9 mouse cellular contexts compared by ENCODE assay signal in the genomic region with DNA sequence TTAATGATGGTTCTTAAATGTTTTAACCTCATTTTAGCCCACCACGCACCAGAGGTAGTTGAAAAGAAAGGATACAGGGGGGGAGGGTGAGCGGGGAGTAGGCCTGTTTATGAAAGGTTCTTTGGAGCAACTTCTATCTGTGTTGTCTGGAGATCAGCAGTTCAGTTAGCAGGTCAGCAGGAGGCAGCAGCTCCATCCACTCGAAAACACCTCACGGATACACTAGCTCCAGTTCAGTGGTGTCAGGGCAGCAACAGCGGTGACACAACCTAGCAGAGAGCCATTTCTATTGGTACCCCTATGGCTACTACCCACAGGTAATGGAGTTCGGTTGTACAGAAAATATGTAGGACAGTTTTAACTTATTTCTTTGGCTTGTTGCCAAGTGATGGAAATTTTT. TPM values are rescaled to one million over a fixed set of nuclear protein-coding genes. Genes with fewer than 3 reads are reported as not detected.
DNase-seq lines count a peak whose midpoint lies in the region; ATAC-seq and TF ChIP-seq lines count a peak whose summit lies in the region.
"Had no signal": no experiment of that assay in that cellular context is flagged by ENCODE, and none has a peak within 500 bp of the region (broad histone marks: within the 10 kb centered on the region; RNA-seq: fewer than 3 reads in every experiment).

No protein-coding gene starts in this region.

- WGBS in heart, postnatal 0 days = 26% methylated on average over 6 of the region's 6 CpGs

- H3K4me3 ChIP-seq in heart, postnatal 0 days (ENCODE audit: low read depth, low read length) = no peak overlapping the region
- H3K4me3 ChIP-seq: liver, embryonic 15.5 days had no signal

- H3K4me2 ChIP-seq in heart, postnatal 0 days (ENCODE audit: low read depth, low read length) = no peak overlapping the region
- H3K4me2 ChIP-seq: liver, embryonic 15.5 days had no signal

- TF ChIP-seq CTCF in heart, postnatal 0 days (IDR thresholded peaks at IDR 0.05; ENCODE audit: low read depth) = peak; percentile 63

- H3K36me3 ChIP-seq in heart, postnatal 0 days (replicated peaks; ENCODE audit: control insufficient read depth, insufficient read depth, low read length) = peaks cover 12% of the 10 kb centered on the region; the same call in 1 of the 2 replicates
- H3K36me3 ChIP-seq: liver, embryonic 15.5 days had no signal

- no peaks in the 10 kb centered on the region for H3K27me3 ChIP-seq in heart, postnatal 0 days (ENCODE audit: control insufficient read depth, insufficient read depth, low read length)
- H3K27me3 ChIP-seq: liver, embryonic 15.5 days had no signal

- no peak overlapping the region for H3K27ac ChIP-seq in heart, postnatal 0 days (ENCODE audit: low read depth)
- H3K27ac ChIP-seq: liver, embryonic 15.5 days had no signal

- TF ChIP-seq EP300 in heart, postnatal 0 days (IDR thresholded peaks at IDR 0.05; ENCODE audit: low read depth) = no peak

- DNase-seq in heart, adult 18-20 months = peak; percentile 45 to 64
- DNase-seq in heart, postnatal 25 days (ENCODE audit: low spot score) = no peak
- peak; percentile 54 to 58 for DNase-seq in B cell, adult 2 months
- peak; percentile 53 for DNase-seq in Muller cell, postnatal 12 days (ENCODE audit: inconsistent ontology term)
- peak; percentile 55 for DNase-seq in heart, postnatal 0 days (ENCODE audit: low spot score)
- peak; percentile 46 for DNase-seq in lung, postnatal 14 days
- peak; percentile 60 to 66 for DNase-seq in thymus, postnatal 36 days
- no peak for DNase-seq in frontal cortex, postnatal 14 days (ENCODE audit: low spot score in 2 of 2)

- no peaks in the 10 kb centered on the region for H3K9me3 ChIP-seq in heart, postnatal 0 days (replicated peaks; ENCODE audit: control insufficient read depth, low read length)
- H3K9me3 ChIP-seq: liver, embryonic 15.5 days had no signal

- intact Hi-C loops in heart, postnatal 25 days (cut with DNase I) = loop anchor here (1.0 to 2.0 kb wide), 2 partner anchors 41 to 60 kb away; no protein-coding TSS in a partner anchor

- peaks cover 3% of the 10 kb centered on the region for H3K4me1 ChIP-seq in heart, postnatal 0 days (ENCODE audit: control insufficient read depth, insufficient read depth)

- H3K9ac ChIP-seq in heart, postnatal 0 days (replicated peaks; ENCODE audit: low read depth, low read length) = no peak overlapping the region
- H3K9ac ChIP-seq: liver, embryonic 15.5 days had no signal

- ATAC-seq in heart, postnatal 0 days (ENCODE audit: insufficient read depth, low read depth) = peak; percentile 70; the same call in 1 of the 2 replicates

RNA-seq across cellular contexts. Expression of gene Zfp213, which starts 6.0 kb away (rescaled TPM):
- total RNA-seq in heart, adult 18-20 months (2021) = 1 to 10 TPM; 6.2 to 7.3 TPM
- 1 to 10 TPM; 4.7 to 6.2 TPM for total RNA-seq in heart, postnatal 25 days (2021)
- total RNA-seq in heart, postnatal 0 days (2014; rRNA removed; ENCODE audit: low replicate concordance) = 12.6 and 21.4 TPM in 2 replicates
- polyA plus RNA-seq in heart, postnatal 0 days (2015; fragmentation: Nextera tagmentation; extraction: Ambion mirVana) = 9.6 and 9.8 TPM in 2 replicates

RNA-seq across cellular contexts. Expression of gene Zfp13, which starts 29.3 kb away (rescaled TPM):
- total RNA-seq in heart, adult 18-20 months (2021) = 1 to 10 TPM; 2.2 to 3.1 TPM
- 1 to 10 TPM; 3.4 to 4.8 TPM for total RNA-seq in heart, postnatal 25 days (2021)
- total RNA-seq in heart, postnatal 0 days (2014; rRNA removed; ENCODE audit: low replicate concordance) = 17.9 and 18.5 TPM in 2 replicates
- 5.3 and 6.4 TPM in 2 replicates for polyA plus RNA-seq in heart, postnatal 0 days (2015; fragmentation: Nextera tagmentation; extraction: Ambion mirVana)

RNA-seq across cellular contexts. Expression of gene Zscan10, which starts 30.6 kb away (rescaled TPM):
- not detected for total RNA-seq in heart, adult 18-20 months (2021)
- total RNA-seq in heart, postnatal 25 days (2021) = not detected
- total RNA-seq in heart, postnatal 0 days (2014; rRNA removed; ENCODE audit: low replicate concordance) = not detected in 2 replicates
- not detected in 2 replicates for polyA plus RNA-seq in heart, postnatal 0 days (2015; fragmentation: Nextera tagmentation; extraction: Ambion mirVana)
- polyA plus RNA-seq: liver, embryonic 15.5 days had no signal

Comparison
In these comparisons a context has a peak if more than half of its experiments do, and no peak if none do; other contexts are left out.
1. DNase-seq: peak in heart, adult 18-20 months (2 of 2), B cell, adult 2 months (2 of 2), Muller cell, postnatal 12 days (single experiment), heart, postnatal 0 days (single experiment), lung, postnatal 14 days (single experiment) and thymus, postnatal 36 days (2 of 2); none in heart, postnatal 25 days (single experiment) and frontal cortex, postnatal 14 days (0 of 2).